Mouse (Mus musculus) lung, adult 2 months (tissue): ENCODE measurements around the gene Mrpl23.

ENCODE experiments used
- CTCF ChIP-seq: fragments of 200-500 bp; IDR thresholded peaks from 2 replicates; pipeline ENCODE4 v1.5.1; 2011; ENCODE audit warnings: mild to moderate bottlenecking, low read length, control low read depth; ENCODE audit not compliant: insufficient read depth
- POLR2A ChIP-seq: fragments of 200-500 bp; IDR thresholded peaks from 2 replicates; pipeline ENCODE4 v1.6.1; 2011; ENCODE audit warnings: low read depth, mild to moderate bottlenecking, control low read depth, low read length, borderline replicate concordance; ENCODE audit errors: extremely low read depth

GRCm38 (mm10) chr7:142535832-142536231 is 3.3 kb downstream of the Mrpl23 start:
- TF ChIP-seq CTCF = no peak
- TF ChIP-seq POLR2A = no peak
